Mouse (Mus musculus) lung, adult 2 months (tissue): ENCODE results near the gene Pes1. TPM values are rescaled to one million over a fixed set of nuclear protein-coding genes. Genes with fewer than 3 reads are reported as not detected.
"Not testable (repeated sequence)": the region's sequence is repeated elsewhere in the genome, so short reads cannot be mapped to it uniquely, and the experiment has no call there.

Experiments
- DNase-seq: peaks from one replicate; pipeline ENCODE4 v3.0.0; 2022
- H3K4me1 ChIP-seq: fragments of 200-500 bp; 2 replicates; pipeline ENCODE4 v1.6.1; 2011; ENCODE audit warnings: low read length; ENCODE audit not compliant: control insufficient read depth, insufficient read depth
- H3K4me3 ChIP-seq: fragments of 200-500 bp; replicated peaks from 2 replicates; pipeline ENCODE3; 2011; ENCODE audit warnings: low read depth, mild to moderate bottlenecking, control low read depth, low read length; ENCODE audit errors: extremely low read depth
- CTCF ChIP-seq: fragments of 200-500 bp; IDR thresholded peaks from 2 replicates; pipeline ENCODE4 v1.5.1; 2011; ENCODE audit warnings: mild to moderate bottlenecking, low read length, control low read depth; ENCODE audit not compliant: insufficient read depth
- POLR2A ChIP-seq: fragments of 200-500 bp; IDR thresholded peaks from 2 replicates; pipeline ENCODE4 v1.6.1; 2011; ENCODE audit warnings: low read depth, mild to moderate bottlenecking, control low read depth, low read length, borderline replicate concordance; ENCODE audit errors: extremely low read depth
- WGBS: fragments of 180-500 bp; shearing (Covaris S2); methylation state at CpG from one replicate; pipeline ENCODE4 v1.1.7; 2018; 5-methylcytosine and 5-hydroxymethylcytosine counted together
- polyA plus RNA-seq: library from polyadenylated mRNA; depleted of rRNA; stranded (reverse); fragments of >200 nt; gene quantifications from 2 replicates; pipeline ENCODE4 v1.2.3, GENCODE M21; 2012

Pes1 gene
- polyA plus RNA-seq, 1 experiment = 33.9 TPM

DNA sequence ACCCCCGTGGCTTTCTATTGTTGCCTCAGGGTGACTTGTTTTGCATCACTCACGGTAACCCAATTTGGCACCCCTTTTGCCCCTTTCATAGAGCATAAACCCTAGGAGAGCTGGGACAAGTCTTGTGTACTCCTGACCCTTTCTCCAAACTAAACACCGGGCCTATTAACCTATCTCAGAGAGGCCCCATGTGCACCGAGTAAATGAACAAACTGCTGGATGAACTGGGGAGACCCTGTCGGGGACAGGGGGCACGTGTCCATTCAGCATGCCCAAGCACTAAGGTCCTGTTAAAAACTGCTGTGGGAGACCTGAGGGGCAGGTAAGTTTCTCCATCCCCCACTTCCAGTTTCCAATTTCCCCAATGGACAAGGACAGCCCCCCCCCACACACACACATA is 32.8 kb upstream of the Pes1 start:
- H3K4me3 ChIP-seq = peak overlapping the region; percentile 69

DNA sequence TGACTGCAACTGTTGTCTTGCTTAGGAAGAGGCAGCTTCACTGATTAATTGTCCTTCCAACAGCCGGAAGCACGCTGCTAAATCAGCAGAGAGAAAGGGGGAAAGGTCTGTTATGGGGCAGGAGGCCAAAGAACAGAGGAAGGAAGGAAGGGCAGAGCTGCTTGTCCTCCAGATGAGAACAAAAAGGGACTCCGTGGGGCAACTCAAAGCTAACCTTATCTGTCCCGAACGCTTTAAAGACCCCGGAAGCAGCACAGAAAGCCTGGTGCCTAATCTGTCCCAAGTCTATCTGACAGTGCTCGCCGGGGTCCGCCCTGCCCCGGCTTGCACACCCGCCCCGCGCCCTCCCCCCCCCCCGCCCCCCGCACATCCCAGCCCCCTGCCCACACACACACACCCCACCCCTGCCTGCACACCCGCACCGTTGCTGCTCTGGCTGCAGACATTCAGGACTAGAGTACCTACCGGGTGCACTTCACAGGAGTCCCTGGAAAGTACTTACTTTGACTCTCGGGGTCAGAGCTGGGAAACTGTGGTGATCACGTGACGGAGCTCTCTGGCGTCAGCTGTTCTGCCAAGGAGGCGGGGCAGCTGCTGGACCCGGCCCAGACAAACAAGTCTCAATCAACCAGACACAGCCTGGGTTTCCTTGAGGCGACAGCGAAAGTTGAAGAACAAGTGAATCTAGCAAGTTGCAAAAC is 32.1 kb upstream of the Pes1 start, which contains the start of gene Tcn2:
TSS of gene Tcn2 (minus strand) at position 649 of the 701 bp plus-strand sequence.
- peak within 1 kb of the TSS; percentile 69 for H3K4me3 ChIP-seq
- WGBS = under 1% methylated on average over 26 of the region's 26 CpGs
- peak; percentile 88 for DNase-seq
- TF ChIP-seq CTCF (no peak), POLR2A (no peak)
- H3K4me1 ChIP-seq = peaks cover 15% of the 10 kb centered on the region

More for the DNA sequence above, 32.8 kb upstream of the Pes1 start:
- no peak for DNase-seq
- 28% methylated on average over 6 of the region's 6 CpGs for WGBS
- no peak for TF ChIP-seq CTCF
- no peak for TF ChIP-seq POLR2A
- peaks cover 15% of the 10 kb centered on the region for H3K4me1 ChIP-seq

DNA sequence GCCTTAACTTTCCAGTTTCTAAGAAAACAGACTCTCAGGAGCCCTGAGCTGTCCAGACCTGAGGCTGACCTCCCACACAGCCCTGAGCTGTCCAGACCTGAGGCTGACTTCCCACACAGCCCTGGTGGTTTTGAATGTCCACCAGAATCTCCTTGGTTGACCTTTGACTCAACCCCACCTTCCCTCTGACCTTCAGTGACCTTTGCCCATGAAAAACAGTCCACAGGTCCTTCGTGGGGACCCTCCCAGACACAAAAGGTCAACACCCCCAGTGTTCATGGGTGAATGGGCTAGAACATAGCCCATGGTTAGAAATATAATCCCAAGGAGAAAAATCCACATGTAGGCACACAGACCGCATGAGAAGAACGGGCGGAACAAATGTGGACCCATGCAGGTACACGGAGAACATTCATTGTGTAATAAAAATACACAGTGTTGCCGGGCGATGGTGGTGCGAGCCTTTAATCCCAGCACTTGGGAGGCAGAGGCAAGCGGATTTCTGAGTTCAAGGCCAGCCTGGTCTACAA is 30.0 kb upstream of the Pes1 start:
- TF ChIP-seq POLR2A = no peak
- 91% methylated on average over 9 of the region's 9 CpGs for WGBS

DNA sequence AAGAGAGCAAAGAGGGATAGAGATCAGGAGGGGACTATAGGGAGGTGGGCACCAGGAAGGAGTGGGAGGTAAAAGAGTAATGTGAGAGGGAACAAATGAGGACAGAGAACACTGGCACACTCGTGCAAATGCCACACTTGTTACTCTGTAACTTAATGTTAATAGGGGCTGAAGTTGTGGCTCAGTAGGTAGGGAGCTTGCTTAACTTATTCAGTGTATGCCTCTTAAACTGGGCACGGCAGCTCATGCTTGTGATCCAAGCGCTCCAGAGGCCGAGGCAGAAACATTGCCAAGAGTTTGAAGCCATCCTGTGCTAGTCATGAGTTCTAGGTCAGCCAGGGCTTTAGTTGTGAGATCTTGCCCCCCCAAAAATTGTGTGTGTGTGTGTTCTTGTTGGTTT is 28.6 kb upstream of the Pes1 start:
- Histone ChIP-seq H3K4me1 (peaks cover 3% of the 10 kb centered on the region), H3K4me3 (no peak overlapping the region)
- DNase-seq = no peak
- TF ChIP-seq POLR2A = no peak
- no peak for TF ChIP-seq CTCF
- 72% methylated on average over 4 of the region's 4 CpGs for WGBS

More for the DNA sequence above, 30.0 kb upstream of the Pes1 start:
- no peak overlapping the region for H3K4me3 ChIP-seq
- no peak for DNase-seq
- H3K4me1 ChIP-seq = peaks cover 11% of the 10 kb centered on the region

DNA sequence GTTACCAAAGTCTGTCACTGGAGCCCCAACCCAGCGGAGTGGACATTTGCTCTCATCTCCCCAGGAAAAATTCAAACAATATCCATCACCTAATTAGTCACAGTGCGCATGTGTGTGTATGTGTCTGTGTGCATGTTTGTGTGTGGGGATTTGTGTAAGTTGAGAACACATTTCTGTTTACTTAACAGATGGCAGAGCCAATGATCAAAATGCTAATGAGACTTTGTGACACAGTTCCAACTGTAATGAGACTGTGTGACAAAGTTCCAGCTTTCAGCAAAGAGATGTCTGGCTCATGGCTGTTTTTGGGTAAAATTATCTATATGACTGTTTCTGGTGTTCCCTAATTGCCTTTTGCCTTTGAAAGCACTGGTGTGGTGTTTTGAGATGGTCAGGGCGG is 27.5 kb upstream of the Pes1 start:
- Histone ChIP-seq H3K4me3 (no peak overlapping the region), H3K4me1 (peaks cover 3% of the 10 kb centered on the region)
- TF ChIP-seq POLR2A = no peak
- no peak for TF ChIP-seq CTCF
- 74% methylated on average over 3 of the region's 3 CpGs for WGBS
- DNase-seq = no peak

DNA sequence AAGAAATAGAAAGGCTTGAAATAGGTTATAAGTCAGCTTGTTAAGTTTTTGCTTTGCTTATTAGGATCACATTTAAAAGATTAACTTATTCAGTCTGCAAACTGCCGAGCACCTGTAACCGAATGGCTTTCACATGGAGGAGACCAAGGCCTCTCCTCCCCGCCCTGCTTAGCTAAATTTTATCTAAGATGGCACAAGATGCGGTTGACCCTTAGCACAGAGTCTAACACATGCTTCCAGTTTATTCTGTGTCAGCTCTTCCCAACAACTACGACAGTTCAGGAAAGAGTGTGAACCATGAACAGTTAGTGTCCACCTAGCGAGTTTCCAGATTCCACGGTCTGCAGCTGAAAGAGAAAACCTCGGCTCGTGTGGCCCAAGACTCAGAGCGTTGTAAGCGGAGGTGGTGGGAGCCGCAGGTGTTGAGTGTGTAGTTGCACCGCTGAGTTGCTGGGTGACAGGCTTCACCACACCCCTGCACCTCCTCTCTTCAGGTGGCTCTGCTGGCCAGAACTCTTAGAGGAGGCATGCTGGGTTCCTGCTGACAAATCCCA is 26.4 kb upstream of the Pes1 start:
- DNase-seq = no peak
- Histone ChIP-seq H3K4me1 (peaks cover 3% of the 10 kb centered on the region), H3K4me3 (no peak overlapping the region)
- 74% methylated on average over 13 of the region's 13 CpGs for WGBS
- TF ChIP-seq CTCF = no peak
- TF ChIP-seq POLR2A = no peak

DNA sequence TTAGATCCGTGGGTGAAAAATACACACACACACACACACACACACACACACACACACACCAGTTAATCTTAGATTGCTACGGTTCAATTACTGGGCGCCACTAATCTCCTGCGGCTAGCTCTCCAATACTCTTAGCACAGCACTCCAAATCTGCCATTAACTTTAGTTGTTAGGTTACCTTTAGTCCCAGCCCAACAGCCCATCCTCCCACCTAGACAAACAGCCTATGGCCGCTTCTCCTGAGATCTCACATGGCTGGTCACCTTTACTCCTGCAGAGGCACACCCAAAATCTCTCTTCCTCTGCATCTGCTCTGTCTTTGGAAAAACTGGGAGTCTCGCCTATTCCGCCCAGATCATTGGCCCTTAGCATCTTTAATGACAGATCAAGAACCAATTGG is 22.4 kb upstream of the Pes1 start:
- TF ChIP-seq POLR2A = no peak
- no peak for TF ChIP-seq CTCF
- H3K4me1 ChIP-seq = no peaks in the 10 kb centered on the region
- 84% methylated on average over 7 of the region's 7 CpGs for WGBS
- no peak overlapping the region for H3K4me3 ChIP-seq
- DNase-seq = no peak

DNA sequence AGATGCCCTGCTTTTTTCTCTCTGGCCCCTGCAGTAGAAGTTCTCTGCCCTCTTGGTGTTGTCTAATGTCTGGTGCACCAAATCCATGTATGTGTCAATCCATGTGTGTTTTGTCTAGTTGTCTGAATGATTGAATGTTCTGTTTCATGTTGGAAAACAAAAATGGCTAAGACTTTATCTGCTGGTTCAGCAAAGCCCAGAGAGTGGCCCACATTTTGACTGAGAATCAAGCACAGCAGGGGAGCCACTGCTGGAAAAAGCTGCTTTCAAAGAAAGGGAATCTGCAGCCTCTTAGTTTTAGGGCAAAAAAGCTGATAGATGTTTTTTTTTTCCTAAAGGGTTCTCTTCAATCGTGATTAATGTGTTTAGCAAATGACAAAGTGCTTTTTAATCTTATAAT is 17.4 kb upstream of the Pes1 start:
- TF ChIP-seq CTCF (no peak), POLR2A (no peak)
- no peak overlapping the region for H3K4me3 ChIP-seq
- no peak for DNase-seq
- WGBS = 42% methylated on average over 1 of the region's 1 CpGs
- H3K4me1 ChIP-seq = no peaks in the 10 kb centered on the region

DNA sequence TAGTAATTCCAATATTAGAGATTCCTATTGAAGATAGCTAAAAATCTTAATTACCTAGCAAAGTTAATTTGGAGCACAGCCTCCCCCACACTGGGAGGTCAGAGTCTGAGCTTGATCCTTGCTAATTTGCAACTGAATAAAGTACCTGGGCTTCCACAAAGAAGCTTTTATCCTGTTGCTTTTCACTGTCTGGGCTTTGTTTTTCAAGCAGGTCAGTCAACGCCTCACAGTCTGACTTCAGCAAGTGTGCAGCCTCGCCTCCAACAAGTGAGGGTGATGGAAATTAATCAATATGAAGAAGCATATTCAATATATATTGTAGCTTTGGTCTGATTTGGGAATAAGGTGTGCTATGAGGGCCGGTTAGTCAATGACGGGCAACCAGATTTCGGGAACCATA is 8.9 kb upstream of the Pes1 start:
- not testable (repeated sequence) for H3K4me3 ChIP-seq, H3K4me1 ChIP-seq, DNase-seq
- WGBS = 86% methylated on average over 5 of the region's 5 CpGs

DNA sequence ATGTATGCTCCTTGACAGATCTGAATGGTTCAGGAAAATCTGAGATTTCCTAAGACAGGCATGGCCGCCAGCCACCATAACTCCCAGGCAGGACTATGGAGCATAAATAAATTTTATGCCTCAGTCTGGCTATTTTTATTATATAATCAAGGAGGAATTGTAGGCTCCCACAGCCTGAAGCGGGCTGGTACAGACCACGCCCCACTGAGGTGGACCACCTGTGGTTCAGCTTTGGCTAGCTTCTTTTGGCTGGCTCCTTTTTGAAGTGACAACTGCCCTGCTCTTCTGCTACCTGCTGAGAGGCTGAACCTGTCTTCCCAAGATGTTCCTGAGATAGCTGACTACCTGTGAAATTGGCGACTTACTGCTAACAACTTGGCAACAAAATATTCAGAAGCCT is 8.4 kb upstream of the Pes1 start:
- not testable (repeated sequence) for H3K4me3 ChIP-seq, DNase-seq, H3K4me1 ChIP-seq
- 76% methylated on average over 4 of the region's 4 CpGs for WGBS
